Mouse (Mus musculus) retina, postnatal 7 days (tissue): ENCODE data around the gene Gnb4.

ENCODE experiments used
- DNase-seq: peaks from one replicate; pipeline ENCODE4 v3.0.0-alpha.2; 2012; ENCODE audit warnings: low read depth, low spot score

Gene Gnb4

DNA sequence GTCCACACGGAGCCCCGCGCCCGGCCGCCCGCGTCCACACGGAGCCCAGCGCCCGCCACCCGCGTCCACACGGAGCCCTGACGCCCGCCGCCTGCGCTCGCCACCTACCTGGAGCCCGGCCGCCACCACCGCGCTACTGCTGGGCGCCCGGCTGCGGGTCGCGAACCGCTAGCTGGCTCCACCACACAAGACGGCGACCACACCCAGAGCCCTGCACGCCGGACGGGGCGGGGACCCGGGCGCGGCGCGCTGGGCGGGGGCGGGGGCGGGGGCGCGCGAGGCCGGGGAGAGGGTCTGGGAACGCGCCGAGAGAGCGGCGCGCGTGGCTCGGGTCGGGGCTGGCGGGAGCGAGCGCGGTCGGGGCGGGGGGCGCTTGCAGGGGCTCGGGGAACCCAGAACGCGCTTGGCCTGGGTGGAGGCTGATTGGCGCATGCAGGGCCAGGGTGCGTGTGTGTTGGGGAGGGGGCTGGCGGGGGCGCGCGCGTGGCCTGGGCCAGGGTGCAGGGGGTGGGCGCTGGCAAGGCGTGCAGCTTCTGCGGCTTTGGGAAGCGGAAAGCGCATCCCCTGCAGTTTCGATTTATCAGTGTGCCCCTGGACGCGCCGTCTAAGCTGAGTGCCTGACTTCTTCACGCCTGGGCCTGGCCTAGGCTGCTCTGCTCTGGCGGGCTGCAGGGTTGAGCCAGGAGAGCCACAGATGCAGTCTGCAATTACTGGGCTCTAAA, at the start of gene Gnb4:
Gene Gnb4 (minus strand): TSS at position 255 of the 722 bp plus-strand sequence.
- peak; percentile 33 for DNase-seq

GRCm38 (mm10) chr3:32661556-32661930, 45.2 kb upstream of the Gnb4 start:
- no peak for DNase-seq

GRCm38 (mm10) chr3:32660831-32661555, 44.6 kb upstream of the Gnb4 start:
- no peak for DNase-seq

DNA sequence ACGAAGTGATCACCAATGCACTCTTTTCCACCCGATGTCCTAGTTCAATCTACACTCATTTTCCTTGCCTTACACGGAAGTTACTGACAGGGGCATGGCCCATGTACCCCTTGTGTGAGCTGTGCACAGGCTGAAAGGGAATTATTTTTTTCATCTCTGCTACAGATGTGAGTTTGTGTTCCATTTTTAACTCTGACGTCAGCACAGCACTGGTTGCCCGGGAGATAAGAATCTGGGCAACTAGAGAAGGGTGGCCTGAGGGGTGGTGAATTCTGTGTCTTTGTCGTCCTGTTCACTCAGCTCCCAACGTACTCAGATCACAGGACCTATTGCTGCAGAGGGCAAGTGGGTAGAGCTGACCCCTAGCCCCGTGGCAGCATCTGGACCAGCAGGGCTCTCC, 43.9 kb upstream of the Gnb4 start:
- no peak for DNase-seq

DNA sequence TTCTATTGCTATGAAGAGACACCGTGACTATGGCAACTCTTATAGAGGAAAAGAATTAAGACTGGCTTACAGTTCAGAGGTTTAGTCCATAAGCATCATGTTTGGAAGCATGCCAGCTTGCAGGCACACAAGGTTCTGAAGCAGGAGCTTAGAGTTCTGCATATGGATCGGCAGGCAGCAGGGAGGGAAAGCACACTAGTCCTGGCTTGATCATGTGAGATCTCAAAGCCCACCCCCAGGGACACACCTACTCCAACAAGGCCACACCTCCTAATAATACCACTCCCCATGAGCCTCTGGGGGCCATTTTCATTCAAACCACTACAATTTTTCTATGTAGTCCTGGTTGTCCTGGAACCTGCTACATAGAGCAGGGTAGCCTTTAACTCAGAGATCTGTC, 43.1 kb upstream of the Gnb4 start:
- no peak for DNase-seq

DNA sequence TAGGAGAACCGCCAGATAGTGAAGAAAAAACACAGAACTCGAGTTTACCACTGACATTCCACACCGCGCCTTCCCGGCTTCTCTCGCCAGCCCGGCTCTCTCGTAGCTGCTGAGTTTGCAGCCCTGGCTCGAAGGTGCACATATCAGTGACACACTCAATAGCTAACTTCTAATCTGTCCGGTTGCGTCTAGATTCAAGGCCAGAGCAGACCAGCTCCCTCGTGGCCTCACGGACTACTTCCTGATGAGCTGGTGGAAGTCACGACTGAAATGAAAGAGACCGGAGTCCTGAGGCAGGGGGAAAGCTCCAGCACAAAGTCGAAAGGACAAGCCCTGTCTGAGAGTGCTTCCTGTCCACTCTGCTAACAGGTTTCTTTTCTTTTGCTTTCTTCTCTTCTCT, 42.4 kb upstream of the Gnb4 start:
- no peak for DNase-seq

DNA sequence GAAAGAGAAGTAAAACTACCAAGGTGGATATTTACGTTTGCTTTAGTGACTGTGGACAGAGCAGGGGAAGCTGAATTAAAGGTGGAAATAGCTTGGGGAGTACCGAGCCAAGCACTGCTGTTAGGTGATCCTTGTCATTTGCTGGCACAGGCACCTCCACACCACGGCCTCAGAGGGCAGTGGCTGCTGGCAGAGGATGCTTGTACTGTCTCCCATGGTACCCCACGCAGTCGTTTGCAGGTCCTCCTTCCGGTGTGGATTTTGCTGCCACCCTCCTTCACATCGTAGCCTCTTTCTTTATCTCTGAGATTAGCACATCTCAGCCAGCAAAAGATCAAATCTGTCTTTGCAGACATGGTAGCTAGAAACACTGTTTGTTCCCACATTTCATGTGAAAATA, 42.0 kb upstream of the Gnb4 start:
- DNase-seq: no peak

GRCm38 (mm10) chr3:32656398-32656994, 40.1 kb upstream of the Gnb4 start:
- DNase-seq: no peak

GRCm38 (mm10) chr3:32655994-32656393, 39.6 kb upstream of the Gnb4 start:
- no peak for DNase-seq

DNA sequence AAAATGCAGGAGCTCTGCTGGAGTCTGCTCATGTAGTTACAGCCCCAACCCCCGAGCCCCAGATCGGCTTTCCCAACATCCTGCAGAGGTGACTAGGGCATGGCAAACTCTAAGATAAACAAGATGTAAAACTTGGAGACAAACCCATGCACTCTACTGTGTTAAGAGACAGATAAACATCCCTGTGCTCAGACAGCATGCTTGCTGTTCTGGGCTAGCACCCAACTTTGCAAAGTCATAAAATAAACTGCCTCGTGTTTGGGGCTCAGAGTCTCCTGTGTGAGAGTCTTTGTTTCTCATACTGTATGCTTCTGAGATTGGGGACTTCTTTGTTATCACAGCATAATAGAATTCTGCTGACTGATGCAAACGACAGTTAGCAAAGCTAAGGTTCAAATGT, 36.4 kb upstream of the Gnb4 start:
- DNase-seq: no peak

DNA sequence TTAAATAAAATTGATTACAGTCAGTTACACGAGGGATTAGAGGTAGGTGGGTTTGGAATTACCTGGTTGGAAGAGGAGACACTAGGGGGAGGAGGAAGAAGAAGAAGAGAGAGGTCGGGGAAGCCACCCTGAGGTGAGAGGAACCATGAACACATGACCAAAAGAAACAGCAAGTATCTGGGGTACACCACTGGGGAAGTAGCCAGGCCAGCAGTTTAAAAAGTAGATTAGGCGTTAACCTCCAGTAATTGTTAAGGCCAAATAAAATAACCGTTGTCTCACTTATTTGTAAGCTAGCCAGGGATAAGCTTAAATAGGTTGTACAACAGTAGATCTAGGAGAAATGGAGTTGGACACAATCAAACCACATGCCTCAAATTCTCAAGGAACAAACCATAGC, 32.9 kb upstream of the Gnb4 start:
- DNase-seq: no peak

DNA sequence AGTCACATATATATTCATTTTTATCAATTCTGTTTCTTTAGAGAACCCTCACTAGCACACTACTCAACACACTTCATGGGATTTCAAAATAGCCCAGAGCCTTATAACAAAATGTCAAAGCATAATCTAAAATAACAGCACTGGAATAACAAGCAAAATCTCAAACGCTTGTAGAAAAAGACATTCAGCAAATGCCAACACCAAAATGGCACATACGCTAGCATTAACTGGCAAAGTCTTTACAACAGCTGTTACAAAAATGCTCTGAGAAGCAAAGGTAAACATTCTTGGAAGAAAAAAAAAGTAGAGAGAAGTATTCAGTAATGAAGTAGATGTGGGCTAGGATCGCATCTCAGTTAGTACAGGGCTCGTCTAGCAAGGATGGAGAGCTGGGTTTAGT, 30.5 kb upstream of the Gnb4 start:
- no peak for DNase-seq

DNA sequence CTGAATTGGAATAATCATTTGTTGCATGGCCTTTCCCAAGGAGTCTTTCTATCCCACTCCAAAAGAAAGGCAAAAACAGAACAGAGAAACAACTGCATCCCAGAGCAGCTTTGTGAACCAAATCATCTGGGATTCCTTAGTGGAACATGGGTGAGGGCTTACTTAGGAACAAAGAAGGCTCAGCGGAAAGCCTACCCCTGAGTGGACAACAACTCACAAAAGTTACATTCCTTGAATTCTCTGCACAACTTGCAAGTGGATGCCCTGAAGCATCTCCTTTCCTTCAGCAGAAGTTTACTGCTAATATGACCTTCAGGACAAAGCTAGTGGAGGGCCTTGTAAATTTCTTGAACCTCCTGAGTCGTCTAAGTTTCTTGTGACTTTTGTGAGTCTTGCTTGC, 28.4 kb upstream of the Gnb4 start:
- no peak for DNase-seq

DNA sequence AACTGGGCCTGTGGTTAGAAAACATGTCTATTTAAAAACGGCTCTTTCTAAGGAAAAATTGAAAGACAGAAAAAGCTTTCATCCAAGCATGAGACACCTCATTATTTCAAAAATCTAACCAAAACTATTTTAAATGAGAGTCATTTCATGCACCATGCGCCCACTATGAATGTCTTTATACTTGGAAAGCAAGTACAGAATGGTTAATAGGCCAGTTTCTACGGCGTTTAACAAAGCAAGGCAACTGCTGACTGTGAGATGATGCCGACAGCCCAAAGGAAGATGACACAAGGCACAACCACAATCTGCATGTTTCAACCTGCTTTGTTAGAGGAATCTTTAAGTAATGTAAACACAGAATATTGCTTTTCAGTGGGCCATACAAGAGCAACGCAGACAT, 25.7 kb upstream of the Gnb4 start:
- no peak for DNase-seq

DNA sequence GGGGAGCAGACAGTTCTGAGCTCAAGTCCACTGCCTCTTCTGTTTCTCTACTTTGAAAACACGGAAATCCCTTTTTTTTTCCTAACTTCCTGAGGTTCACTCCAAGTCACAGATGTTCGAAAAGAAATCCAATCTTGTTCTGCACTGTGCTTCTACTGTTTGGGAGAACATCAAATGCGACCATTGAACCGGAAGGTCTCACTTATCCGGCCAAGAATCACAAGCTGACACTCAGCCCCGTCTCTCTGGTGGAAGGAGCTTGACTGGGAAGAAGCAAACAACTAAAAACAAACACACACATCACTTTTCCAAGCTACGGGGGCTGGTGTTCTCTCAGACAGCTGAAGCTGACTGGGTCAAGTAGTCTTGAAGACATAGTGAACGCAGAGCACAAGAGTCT, 21.9 kb upstream of the Gnb4 start:
- DNase-seq: no peak

- DNase-seq: no peak
These were observed 16.4 kb upstream of the Gnb4 start for GRCm38 (mm10) chr3:32632760-32633264.

DNA sequence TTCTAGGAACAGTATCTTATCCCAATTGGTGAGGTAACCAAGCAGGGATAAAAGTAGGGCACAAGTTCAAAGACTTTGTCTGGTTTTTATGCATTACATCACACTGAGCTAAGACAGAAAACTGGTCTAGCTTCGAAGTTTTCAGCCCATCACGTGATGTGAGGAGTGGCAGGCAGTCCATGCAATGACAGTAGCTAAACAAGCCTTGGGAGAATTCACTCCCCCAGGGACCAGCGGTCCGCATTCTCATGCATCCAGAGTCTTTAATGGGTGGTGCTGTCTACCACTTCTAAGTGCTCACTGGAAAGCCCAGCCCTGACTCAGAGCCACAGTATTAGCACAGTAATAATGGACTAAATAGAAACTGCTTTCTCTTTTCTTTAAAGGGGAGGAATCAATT, 13.8 kb upstream of the Gnb4 start:
- no peak for DNase-seq

DNA sequence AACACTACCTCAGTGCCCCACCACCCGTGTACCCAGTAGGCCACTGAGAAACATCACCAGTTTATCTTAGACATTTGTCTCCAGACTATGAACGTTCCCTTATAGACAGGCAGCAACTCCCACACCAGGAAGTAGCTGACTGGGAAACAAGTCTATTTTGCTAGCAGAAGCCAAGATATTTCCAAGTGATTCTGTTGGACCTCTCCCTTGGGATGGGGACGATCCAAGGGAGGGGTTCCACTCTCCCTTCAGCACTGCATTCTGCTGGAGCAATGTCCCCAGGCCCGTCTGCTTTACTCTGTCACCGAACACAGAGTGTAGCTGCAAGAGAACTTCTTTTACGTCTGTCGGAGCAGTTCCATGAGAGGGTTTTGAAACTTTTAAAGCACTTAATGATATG, 11.8 kb upstream of the Gnb4 start:
- no peak for DNase-seq

- no peak for DNase-seq
These were observed 5.7 kb upstream of the Gnb4 start for GRCm38 (mm10) chr3:32622106-32622505.

DNA sequence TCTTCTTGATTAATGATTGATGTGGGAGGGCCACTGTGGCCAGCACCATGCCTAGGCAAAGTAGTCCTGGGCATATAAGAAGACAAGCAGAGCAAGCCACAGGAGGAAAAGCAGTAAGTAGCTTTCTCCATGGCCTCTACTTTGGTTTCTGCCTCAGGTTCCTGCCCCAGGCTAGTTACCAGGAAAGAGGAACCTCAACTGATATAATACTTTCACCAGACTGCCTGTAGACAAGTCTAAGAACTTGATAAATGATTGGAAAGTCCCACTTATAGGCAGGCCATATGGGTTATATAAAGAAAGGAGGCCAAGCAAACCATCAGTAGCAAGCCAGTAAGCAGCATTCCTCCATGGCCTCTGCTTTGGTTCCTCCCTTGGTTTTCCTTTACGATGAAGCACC, 5.3 kb upstream of the Gnb4 start:
- DNase-seq: no peak

- DNase-seq: no peak
These were observed 763 bp upstream of the Gnb4 start for GRCm38 (mm10) chr3:32617053-32617642.

DNA sequence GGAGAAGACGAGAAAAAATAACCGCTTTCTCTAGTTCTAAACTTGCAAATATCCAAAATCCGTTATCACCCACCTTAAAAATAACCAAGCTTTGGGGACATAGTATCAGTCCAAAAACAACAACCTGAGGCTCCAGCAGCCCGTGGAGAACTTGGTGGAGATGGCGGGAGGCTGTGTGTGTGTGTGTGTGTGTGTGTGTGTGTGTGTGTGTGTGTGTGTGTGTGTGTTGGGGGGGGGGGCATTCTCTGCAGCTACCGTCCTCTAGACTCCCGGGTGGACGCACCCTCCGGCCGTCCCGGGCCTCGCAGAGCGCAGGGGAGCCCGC, 417 bp downstream of the Gnb4 start:
- no peak for DNase-seq

GRCm38 (mm10) chr3:32615376-32615775, 1.0 kb downstream of the Gnb4 start:
- no peak for DNase-seq
